Mouse (Mus musculus) heart, adult 18-20 months (tissue): ENCODE measurements around the gene Wdfy2. TPM values are rescaled to one million over a fixed set of nuclear protein-coding genes. Genes with fewer than 3 reads are reported as not detected.

Source experiments
- DNase-seq, 2 experiments: peaks; one replicate each; pipeline ENCODE4 v3.0.0; 2021 to 2022; ENCODE audit warnings: mixed read lengths in 1 of 2
- total RNA-seq, 2 experiments: library from RNA; stranded (reverse); gene quantifications; 2 replicates each; pipeline ENCODE4 v1.2.3; 2021

The Wdfy2 gene
- total RNA-seq, 2 experiments from 2014 or later: 6.4 to 6.9 TPM

DNA sequence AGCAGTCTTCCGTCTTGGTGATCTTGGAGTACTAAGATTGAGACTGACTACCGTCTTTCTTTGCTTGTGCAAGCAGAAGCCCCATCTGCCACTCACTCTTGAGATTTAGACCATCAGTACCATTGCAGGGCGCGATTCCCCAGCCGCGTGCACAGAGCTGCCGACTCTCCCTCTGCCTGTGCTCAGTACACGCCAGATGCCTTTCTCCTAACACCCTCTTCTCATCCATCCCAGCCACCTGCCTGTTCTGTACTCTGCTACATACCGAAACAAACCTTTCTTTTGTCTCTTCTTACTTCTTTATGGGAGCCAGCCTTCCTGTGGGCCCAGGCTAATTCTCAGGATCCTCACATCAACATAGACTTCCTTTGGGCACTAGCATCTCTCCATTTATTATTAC is 97.9 kb downstream of the Wdfy2 start:
- no peak for DNase-seq

DNA sequence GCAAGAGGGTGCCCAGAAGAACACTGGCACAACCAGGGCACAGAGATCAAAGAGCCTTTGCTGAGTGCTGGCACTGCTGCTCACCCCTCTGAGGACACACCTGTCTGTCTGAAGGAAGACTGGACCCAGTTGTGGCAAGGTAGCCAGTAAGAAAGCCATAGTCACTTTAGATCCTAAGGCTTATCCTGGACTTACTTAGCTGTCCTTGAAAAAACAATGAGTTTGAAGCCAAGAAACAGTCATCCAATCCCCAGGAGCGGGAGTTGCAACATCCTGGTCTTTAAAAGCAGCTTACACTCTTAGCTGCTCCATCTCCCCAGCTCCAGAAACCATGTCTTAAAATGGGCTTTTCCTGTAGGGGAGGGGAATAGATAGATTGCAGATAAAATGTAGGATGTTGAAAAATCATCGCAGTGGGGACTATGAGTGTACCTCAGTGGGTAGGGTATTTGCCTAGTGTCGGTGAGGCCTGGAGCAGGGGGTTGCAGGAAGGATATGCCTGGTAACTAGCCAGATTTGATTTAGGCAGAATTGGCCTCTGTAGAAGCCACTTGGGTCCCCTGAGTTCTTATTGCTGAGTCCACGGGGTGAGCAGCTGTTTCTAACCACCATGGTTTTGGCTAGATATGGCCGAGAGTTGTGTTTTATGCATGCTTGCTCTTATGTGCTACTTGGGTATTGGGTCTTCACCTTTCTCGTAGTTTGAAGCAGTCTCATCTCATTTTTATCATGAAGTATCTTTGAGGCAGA is 99.3 kb downstream of the Wdfy2 start:
- peak; percentile 63 to 68 for DNase-seq

DNA sequence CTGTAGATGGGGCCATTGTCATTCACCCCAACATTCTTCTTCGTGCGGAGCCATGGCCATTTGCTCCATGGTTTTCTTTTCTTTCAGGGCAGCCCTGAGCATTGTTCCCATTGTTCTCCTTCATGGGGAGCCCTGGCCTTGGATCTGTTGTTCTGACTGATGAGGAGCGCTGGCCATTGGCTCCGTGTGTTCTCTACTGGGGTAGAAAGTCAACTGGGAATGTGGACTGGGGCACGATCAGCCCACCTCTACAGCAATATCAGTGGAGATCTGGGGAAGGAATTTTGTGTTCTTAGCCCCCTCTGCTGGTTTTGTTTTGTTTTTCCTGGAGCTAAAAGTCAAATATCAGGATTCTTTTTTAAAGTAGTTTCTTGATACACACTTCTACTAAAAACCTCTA is 100.2 kb downstream of the Wdfy2 start:
- peak in 1 of 2 experiments; percentile 33 for DNase-seq

DNA sequence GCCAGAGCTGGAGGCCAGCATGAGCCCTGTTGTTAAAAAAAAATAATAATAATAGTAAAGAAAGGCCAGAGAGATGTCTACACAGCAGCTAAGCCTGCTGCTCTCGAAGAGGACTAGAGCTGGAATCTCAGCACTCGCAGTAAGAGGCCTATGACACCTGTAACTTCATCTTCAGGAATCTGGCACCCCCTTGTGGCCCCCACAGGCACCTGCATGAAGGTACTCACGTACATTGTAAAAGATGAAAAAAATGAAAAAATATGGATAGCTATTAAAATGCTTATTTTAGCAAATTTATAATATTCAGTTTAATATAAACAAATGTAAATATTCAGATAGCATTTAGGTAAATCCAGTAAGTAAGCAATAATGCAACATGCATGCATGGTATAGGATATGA is 102.0 kb downstream of the Wdfy2 start:
- DNase-seq: no peak

DNA sequence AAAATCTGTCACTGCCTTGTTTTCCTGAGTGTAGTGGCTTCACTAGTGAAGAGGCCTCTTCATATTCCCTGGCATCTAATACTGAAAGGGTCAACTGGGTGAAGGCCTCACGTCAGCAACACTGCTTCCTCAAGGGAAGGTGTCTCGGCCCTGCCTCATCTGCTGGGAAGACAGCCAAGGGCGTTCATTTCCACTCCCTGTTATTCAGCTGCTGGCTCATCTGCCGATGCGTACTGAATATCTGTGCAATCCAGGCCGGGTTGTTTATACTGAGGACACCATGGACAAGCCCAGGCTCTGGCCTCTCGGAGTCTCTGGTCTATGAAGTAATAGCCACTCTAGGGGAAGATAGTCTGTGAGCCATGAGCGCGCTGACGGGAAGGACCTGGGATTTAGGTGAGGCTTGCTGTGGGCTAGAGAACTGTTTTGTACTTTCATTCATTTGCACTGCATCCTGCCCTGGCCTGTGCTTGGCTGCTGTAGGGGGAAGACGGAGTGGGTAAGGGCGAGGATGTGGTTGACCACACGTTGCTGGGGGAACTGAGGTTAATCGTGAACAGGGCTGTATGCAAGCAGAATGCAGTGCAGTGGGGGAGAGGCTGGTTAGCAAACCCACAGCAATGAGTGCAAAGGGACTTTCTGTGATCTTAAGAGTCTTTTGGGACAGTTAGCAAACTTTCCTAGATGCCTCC is 103.1 kb downstream of the Wdfy2 start:
- DNase-seq: peak; percentile 66 to 81

DNA sequence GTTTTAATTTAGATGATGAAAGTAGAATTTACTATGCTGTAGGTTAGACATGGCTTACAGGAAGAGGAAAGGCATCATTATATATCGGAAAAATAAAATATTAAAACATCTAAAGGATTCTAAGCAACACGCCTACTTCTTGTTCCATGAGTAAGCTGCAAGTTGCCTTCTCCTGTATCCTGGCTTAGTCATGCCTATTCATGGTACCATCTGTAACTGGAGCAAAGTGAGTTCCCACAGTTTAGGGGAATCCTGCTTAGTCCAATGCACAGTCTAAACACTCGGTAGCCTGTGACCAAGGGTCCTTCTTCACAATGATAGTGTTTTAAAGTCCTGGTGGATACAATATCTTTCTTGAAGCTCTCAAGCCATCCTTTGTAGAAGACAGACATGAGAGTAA is 109.3 kb downstream of the Wdfy2 start:
- DNase-seq: no peak

DNA sequence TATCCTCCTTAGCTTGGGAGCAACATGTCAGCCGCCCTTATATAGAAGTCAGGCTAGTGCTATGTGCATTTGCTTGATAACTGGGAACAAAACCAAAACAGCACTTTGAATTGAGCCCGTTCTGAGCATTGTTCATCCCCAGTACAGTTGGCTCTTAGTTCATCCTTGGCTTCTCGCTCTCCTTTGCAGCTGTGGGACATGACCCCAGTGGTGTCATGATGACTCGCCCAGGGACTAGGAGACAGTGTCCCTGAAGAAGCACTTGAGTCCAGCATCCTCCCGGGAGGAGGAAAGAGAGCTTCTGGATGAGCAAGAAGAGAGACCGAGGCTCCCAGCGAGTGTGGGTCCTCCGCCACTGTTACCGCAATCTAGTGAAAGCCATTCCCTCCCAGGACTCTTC is 118.6 kb downstream of the Wdfy2 start:
- peak in 1 of 2 experiments; percentile 14 for DNase-seq

DNA sequence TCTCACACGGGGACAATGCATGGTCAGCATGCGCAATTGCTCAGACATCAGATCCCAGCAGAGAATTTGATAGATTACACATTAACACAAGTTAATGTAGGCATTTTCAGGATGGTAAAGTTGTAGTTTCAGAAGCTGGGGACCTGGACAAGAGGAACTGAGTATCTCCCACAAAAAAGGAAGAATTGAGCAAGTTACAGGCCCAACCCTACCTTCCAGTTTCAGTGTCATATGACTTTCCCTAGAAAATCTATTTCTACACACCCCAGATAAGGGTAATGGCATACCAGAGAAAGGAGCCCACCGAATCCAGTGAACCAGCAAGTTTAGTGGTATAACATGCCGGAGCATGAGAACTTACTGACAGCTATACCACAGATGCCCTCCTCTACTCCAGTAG is 126.2 kb downstream of the Wdfy2 start:
- no peak for DNase-seq

DNA sequence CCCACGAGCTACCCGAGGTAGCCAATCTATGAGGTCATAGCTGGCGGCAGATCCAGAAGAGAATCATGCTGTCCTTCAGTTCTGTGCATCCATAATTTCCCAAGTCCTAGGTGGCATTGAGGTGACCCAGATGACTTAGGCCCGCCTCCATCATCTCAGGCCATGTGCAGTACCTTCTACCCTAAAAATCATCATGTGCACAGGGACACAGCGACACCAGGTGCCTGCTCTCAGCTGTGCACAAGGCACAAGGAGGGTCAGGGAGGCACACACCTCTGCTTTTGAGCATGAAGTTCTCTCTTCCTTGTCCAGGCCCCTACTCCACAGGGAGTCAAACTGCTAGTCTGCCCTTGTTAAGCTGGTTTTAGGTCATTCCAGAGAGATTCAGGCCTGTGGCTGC is 127.9 kb downstream of the Wdfy2 start:
- DNase-seq: no peak

DNA sequence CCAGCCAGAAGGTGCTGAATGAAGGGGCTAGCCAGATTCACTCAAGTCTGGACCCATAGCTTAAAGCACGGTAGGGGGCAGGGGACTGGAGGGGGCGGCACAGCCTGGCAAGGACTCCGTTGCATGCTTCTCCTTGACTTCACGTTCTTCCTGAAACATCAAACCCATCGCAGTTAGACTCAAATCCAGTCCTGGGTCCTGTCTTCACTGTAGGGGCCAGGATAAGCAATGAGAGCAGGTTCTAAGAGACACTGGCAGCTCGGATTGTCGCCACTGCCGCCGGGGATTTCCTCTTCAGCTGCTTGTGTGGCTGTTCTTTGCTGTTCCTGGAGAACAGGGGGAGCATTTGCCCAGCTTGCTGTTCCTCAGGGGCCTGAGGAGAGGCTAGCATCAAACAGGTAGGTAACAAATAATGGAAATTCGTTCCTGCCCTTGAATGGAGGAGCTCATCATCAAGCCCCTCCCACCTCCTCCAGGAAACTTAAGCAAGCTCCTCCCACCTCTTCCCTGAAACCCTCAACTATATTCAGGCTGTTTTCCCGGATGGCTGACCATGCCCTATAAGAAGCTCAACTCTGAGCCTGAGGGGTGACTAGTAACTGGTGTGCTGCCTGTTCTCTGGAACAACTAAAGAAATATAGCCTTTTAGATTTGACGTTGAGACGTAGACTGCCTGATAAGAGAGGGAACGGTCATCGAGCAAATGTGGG is 128.5 kb downstream of the Wdfy2 start:
- peak; percentile 10 to 38 for DNase-seq

DNA sequence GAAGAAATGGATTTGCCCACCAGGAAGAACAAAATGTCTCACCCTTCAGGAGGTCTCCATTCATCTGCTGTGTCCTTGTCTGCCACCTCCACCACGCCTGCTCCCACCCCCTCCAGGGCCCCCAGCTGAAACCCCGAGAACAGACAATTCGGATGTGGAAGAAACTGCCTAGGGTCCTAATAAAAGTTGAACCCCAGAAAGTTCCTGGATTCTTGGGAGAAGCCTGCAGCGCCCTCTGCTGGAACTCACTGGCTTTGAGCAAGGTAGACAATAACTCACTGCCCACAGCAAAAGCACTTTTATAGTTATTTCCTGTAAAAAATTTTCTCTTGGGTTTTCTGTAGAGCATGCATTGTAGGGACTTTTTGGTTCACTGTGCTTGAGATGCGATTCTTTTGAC is 137.6 kb downstream of the Wdfy2 start:
- peak; percentile 59 to 91 for DNase-seq

DNA sequence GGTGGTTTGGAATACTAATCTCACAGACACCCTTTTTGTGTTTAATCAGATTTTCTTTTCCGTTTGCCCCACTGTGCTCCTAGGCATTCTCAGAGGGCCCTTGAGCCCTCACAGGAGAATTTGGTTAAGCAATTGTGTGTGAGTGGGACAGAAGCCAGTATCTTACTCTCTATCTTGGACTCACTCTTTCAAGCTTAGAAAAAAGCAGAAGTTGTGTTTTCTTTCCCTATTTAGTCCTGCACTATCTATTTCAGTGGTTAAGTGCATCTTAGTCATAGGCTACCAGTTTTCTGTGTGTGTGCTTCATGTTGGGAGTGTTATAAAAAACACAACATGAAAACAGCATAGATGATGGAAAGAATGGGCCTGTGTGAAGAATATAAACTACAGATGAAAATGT is 142.3 kb downstream of the Wdfy2 start:
- no peak for DNase-seq

DNA sequence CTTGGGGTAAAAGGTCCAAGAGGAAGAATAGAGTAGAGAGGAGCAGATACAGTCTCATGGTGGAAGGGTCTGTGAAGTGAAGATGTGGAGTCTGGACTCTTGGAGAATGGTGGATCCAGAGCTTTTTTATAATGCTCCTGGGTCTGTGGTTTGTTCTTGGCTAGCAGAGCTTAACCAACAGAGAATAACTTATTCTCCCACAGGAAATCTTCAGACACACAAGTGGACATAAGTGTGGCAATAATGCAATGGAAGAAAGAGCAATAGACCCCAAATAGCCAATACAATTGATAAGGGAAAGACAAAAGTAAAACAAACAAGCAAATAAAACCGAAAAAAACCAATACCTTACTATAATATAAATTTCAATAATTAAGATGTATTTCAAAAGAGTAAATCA is 146.9 kb downstream of the Wdfy2 start, which contains the start of gene Defb48:
Gene Defb48 (minus strand): TSS at position 101 of the 400 bp plus-strand sequence.
- no peak for DNase-seq

DNA sequence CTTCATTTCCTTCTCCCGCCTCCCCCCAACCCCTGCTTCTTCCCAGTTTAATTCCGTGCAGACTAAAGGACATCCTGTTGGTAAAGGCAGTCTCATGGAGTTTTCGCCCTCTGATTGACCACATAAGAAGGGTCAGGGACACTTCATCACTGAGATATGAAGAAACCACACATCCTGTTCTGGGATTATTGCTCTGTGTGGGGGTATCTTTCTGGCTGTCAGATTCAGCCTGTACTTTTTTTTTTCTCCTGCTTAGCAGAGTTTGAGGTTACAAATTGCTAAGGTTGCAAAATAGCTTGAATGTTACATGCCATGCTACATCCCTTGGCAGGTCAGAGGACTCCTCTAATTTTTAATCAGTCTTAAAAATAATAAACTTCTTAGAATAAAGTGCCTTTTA is 153.8 kb downstream of the Wdfy2 start:
- DNase-seq: no peak

DNA sequence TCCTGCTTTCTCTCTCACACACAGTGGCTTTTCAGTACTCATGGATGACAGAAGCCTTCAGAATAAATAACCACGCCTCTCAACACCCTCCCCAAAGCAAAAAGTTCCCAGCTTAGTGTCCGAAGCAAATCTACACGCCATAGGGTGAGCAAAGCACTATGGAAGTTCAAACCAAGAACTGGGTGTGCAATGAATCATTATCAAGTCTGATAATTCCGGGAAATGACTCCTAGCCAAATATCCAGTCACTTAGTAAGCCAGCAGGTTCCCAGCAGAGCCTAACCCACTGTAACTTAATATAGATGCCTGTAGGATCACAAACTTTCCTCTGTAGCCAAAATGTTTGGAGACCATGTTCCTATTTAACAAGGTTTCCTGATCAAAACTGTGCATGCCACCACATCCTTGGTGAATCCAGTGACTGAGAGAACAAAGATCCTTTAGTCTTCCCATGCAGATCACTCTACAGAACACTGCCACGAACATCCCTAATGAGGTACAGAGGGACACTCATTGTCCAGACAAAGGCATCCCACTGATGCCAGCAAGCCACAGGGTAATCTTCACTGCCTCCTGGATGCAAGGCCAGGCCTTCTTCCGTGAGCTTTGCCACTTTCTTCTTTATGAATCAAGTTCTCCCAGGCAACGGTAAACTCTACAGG is 154.5 kb downstream of the Wdfy2 start:
- no peak for DNase-seq

DNA sequence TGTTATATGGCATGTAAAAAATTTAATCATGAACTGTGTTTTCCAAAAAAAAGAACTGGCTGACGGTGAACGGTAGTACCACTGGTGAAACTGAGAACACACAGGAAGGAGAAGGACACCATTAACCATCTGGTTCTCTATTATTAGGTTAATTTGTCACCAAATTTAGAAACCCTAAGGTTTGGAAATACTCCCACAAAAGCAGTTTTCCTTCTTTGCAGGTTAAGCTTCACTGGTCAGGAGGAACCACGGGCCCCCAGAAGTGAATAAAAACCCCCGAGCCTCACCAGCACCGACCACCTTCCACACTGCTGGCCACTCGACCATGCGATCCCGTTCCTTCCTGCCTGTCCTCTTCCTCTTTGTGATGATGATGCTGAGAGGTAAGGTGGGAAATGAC is 160.3 kb downstream of the Wdfy2 start, which contains the start of gene Defb47:
Gene Defb47 (plus strand): TSS at position 301 of the 400 bp plus-strand sequence.
- DNase-seq: no peak

DNA sequence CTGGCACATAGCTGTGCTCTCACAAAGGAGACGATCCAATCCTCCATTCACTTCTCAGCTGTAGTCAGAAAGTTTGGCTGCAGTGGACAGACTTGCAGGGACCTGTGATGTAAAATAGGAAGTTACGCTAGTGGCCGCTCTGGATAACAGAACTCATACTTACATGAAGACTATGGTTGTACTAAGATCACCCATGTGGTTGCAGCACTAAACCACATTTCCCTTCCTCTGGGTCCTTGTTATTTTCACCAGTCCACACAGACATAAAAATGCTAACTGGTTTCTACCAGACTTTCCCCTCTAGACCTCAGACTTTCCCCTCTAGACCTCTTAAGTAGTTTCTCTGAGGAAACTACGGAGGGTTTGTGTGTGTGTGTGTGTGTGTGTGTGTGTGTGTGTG is 161.5 kb downstream of the Wdfy2 start:
- no peak for DNase-seq

DNA sequence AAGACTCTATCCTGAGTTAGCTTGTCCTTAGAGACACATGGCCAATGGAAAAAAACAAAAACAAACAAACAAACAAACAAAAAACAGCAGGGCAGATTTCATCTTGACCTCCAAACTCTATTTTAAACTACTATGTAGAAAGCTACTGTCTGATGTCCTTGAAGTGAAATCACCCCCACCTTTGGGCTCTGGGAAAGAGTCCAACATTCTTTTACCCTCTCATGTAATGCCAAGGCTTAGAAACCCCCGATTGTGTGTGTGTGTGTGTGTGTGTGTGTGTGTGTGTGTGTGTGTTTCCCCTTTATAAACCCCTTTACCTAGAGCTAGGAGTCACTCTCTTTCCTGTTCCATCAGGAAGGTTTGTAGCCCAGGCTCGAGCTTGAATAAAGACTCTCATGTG is 165.1 kb downstream of the Wdfy2 start:
- DNase-seq: no peak
